15 mouse cellular contexts compared by ENCODE assay signal in the genomic region with DNA sequence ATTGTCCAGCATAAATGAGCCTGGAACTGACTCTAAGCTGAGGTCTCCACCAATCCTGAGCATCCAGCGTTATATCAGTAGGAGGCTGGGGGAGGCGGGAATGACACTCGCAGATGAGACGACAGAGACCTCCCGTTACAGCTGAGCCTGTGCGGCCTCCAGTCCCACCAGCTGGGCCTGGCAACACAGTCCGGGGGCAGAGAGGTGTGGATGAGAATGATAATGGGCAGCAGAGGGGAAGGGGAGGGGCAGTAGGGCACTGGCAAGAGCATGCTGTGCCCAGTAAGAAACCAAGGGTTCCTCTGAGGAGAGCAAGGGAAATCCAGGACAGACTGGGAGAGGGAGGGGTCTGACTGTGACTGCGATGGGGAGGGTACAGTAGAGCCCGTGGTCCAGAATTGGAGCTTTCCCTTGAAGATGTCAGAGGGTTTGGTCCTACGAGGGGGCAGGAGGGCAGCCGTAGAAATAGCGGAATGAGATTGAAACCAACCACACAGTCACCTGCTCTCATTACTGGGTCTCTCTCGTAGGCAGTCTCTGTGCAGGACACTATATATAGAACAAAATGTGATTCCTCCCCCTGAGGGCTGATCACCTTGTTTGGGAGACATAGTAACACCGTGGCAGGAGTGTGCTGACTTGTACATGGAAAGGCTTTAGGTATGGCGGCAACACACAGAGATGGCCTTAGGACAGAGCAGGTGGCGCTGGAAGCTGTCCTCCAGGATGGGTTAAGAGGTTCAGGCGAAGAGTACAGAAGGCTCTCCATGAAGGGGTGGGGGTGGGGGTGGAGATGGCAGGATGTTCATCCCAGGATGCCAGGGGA. TPM values are rescaled to one million over a fixed set of nuclear protein-coding genes. Genes with fewer than 3 reads are reported as not detected.
DNase-seq lines count a peak whose midpoint lies in the region; ATAC-seq lines count a peak whose summit lies in the region.
"Had no signal": no experiment of that assay in that cellular context is flagged by ENCODE, and none has a peak within 500 bp of the region (broad histone marks: within the 10 kb centered on the region; RNA-seq: fewer than 3 reads in every experiment).

No protein-coding gene starts in this region.

- ATAC-seq in embryonic facial prominence, embryonic 14.5 days (ENCODE audit: low read depth): no peak
- ATAC-seq in midbrain, embryonic 14.5 days (ENCODE audit: low FRiP score, low TSS enrichment): peak; percentile 39; the same call in 1 of the 2 replicates

- peaks cover 59% of the 10 kb centered on the region for H3K27me3 ChIP-seq in embryonic facial prominence, embryonic 14.5 days (replicated peaks; ENCODE audit: control insufficient read depth, insufficient read depth, low read length)
- H3K27me3 ChIP-seq in midbrain, embryonic 14.5 days (ENCODE audit: control insufficient read depth, insufficient read depth, low read length): peaks cover under 1% of the 10 kb centered on the region; the same call in 1 of the 2 replicates

- no peak overlapping the region for H3K4me2 ChIP-seq in embryonic facial prominence, embryonic 14.5 days (ENCODE audit: low read depth, low read length)
- no peak overlapping the region for H3K4me2 ChIP-seq in midbrain, embryonic 14.5 days (ENCODE audit: low read length)

- no peaks in the 10 kb centered on the region for H3K36me3 ChIP-seq in embryonic facial prominence, embryonic 14.5 days (ENCODE audit: control insufficient read depth, insufficient read depth, low read length)
- no peaks in the 10 kb centered on the region for H3K36me3 ChIP-seq in midbrain, embryonic 14.5 days (ENCODE audit: control insufficient read depth, insufficient read depth, low read length)

- intact Hi-C loops in left cerebral cortex, postnatal 4 days (cut with DNase I): loop anchor here (5.0 to 10.0 kb wide), 3 partner anchors 88 to 305 kb away; a partner anchor contains a TSS
- intact Hi-C loops in left cerebral cortex, postnatal 36 days (cut with DNase I): loop anchor here (5.0 kb wide), 2 partner anchors 178 to 313 kb away; no protein-coding TSS in a partner anchor

- H3K4me1 ChIP-seq in embryonic facial prominence, embryonic 14.5 days (ENCODE audit: control insufficient read depth, insufficient read depth, low read length): no peaks in the 10 kb centered on the region
- peaks cover 29% of the 10 kb centered on the region for H3K4me1 ChIP-seq in midbrain, embryonic 14.5 days (ENCODE audit: control insufficient read depth, insufficient read depth, low read length)

- H3K4me3 ChIP-seq in embryonic facial prominence, embryonic 14.5 days (ENCODE audit: low read depth, low read length): no peak overlapping the region
- H3K4me3 ChIP-seq in midbrain, embryonic 14.5 days (replicated peaks; ENCODE audit: low read depth, low read length): no peak overlapping the region

- H3K27ac ChIP-seq in embryonic facial prominence, embryonic 14.5 days (replicated peaks; ENCODE audit: low read depth, low read length): no peak overlapping the region
- H3K27ac ChIP-seq in midbrain, embryonic 14.5 days (replicated peaks; ENCODE audit: low read depth, low read length): peak overlapping the region; percentile 14; the same call in 1 of the 2 replicates

- 57% methylated on average over 17 of the region's 17 CpGs for WGBS in embryonic facial prominence, embryonic 14.5 days
- WGBS in midbrain, embryonic 14.5 days: 37% methylated on average over 17 of the region's 17 CpGs

- peak; percentile 70 for DNase-seq in left cerebral cortex, postnatal 4 days
- no peak for DNase-seq in left cerebral cortex, postnatal 36 days (ENCODE audit: low spot score in 2 of 2)
- peak; percentile 68 for DNase-seq in cerebellum, adult 8-10 months
- DNase-seq in embryonic facial prominence, embryonic 14.5 days (ENCODE audit: low spot score): no peak
- DNase-seq in midbrain, embryonic 14.5 days: peak; percentile 60
- no peak for DNase-seq in gastrocnemius, postnatal 25 days
- no peak for DNase-seq in adrenal gland, adult 18-20 months (ENCODE audit: low spot score in 2 of 2)
- DNase-seq: adrenal gland, postnatal 36 days; gastrocnemius, postnatal 36 days; kidney, adult 8-10 months had no signal

- H3K9me3 ChIP-seq in embryonic facial prominence, embryonic 14.5 days (ENCODE audit: control insufficient read depth, low read length): no peaks in the 10 kb centered on the region
- no peaks in the 10 kb centered on the region for H3K9me3 ChIP-seq in midbrain, embryonic 14.5 days (ENCODE audit: control insufficient read depth, low read length)

- H3K9ac ChIP-seq in embryonic facial prominence, embryonic 14.5 days (ENCODE audit: low read depth, low read length): 0 out of 2 replicates have a peak overlapping the region, but pooled peaks have one; percentile 5
- H3K9ac ChIP-seq in midbrain, embryonic 14.5 days (replicated peaks; ENCODE audit: low read length): no peak overlapping the region

RNA-seq across cellular contexts. Expression of a gene that starts 1.7 kb away (rescaled TPM):
- total RNA-seq in left cerebral cortex, postnatal 4 days (2021): not detected
- under 1 TPM; 0.48 to 0.81 TPM for total RNA-seq in left cerebral cortex, postnatal 36 days (2021)
- not detected in 2 replicates for polyA plus RNA-seq in embryonic facial prominence, embryonic 14.5 days (2014; fragmentation: Nextera tagmentation; extraction: Ambion mirVana)
- polyA plus RNA-seq in midbrain, embryonic 14.5 days (2014; fragmentation: Nextera tagmentation; extraction: Ambion mirVana): 0.93 and 1.1 TPM in 2 replicates
- total RNA-seq in gastrocnemius, postnatal 25 days (2021): not detected
- not detected for total RNA-seq in adrenal gland, adult 18-20 months (2021)
- total RNA-seq: adrenal gland, postnatal 36 days; gastrocnemius, postnatal 36 days; heart, postnatal 25 days; megakaryocyte, adult 5-6 weeks had no signal
- polyA plus RNA-seq: liver, embryonic 16.5 days; small intestine, adult 2 months had no signal

RNA-seq across cellular contexts. Expression of a gene that starts 8.9 kb away (rescaled TPM):
- total RNA-seq in left cerebral cortex, postnatal 4 days (2021): 1 to 10 TPM in 1 of 2 experiments, under 1 TPM in 1; 0.28 to 1.1 TPM
- total RNA-seq in left cerebral cortex, postnatal 36 days (2021): under 1 TPM; 0.23 to 0.37 TPM
- polyA plus RNA-seq in embryonic facial prominence, embryonic 14.5 days (2014; fragmentation: Nextera tagmentation; extraction: Ambion mirVana): 1.8 and 2.9 TPM in 2 replicates
- polyA plus RNA-seq in midbrain, embryonic 14.5 days (2014; fragmentation: Nextera tagmentation; extraction: Ambion mirVana): 0.70 and 3.0 TPM in 2 replicates
- total RNA-seq in gastrocnemius, postnatal 25 days (2021): not detected
- total RNA-seq in adrenal gland, adult 18-20 months (2021): 1 to 10 TPM; 1.2 to 2.1 TPM
- total RNA-seq: gastrocnemius, postnatal 36 days; megakaryocyte, adult 5-6 weeks had no signal

RNA-seq across cellular contexts. Expression of a gene that starts 20.6 kb away (rescaled TPM):
- not detected for total RNA-seq in left cerebral cortex, postnatal 4 days (2021)
- not detected for total RNA-seq in left cerebral cortex, postnatal 36 days (2021)
- 0.11 TPM in 1 of 2 replicates, not detected in the other for polyA plus RNA-seq in embryonic facial prominence, embryonic 14.5 days (2014; fragmentation: Nextera tagmentation; extraction: Ambion mirVana)
- not detected in 2 replicates for polyA plus RNA-seq in midbrain, embryonic 14.5 days (2014; fragmentation: Nextera tagmentation; extraction: Ambion mirVana)
- total RNA-seq in gastrocnemius, postnatal 25 days (2021): not detected
- total RNA-seq in adrenal gland, adult 18-20 months (2021): 1 to 10 TPM; 1.4 to 2.5 TPM
- total RNA-seq: gastrocnemius, postnatal 36 days; heart, postnatal 25 days; left cerebral cortex, postnatal 25 days; megakaryocyte, adult 5-6 weeks had no signal
- polyA plus RNA-seq: liver, embryonic 16.5 days; small intestine, adult 2 months had no signal

RNA-seq across cellular contexts. Expression of a gene that starts 52.0 kb away (rescaled TPM):
- total RNA-seq in left cerebral cortex, postnatal 4 days (2021): 10 to 100 TPM; 22.0 to 26.1 TPM
- total RNA-seq in left cerebral cortex, postnatal 36 days (2021): 10 to 100 TPM in 1 of 2 experiments, 1 to 10 TPM in 1; 8.3 to 10.1 TPM
- polyA plus RNA-seq in embryonic facial prominence, embryonic 14.5 days (2014; fragmentation: Nextera tagmentation; extraction: Ambion mirVana): 75.7 and 89.8 TPM in 2 replicates
- polyA plus RNA-seq in midbrain, embryonic 14.5 days (2014; fragmentation: Nextera tagmentation; extraction: Ambion mirVana): 42.2 and 64.0 TPM in 2 replicates
- total RNA-seq in gastrocnemius, postnatal 25 days (2021): 1 to 10 TPM; 1.3 to 2.1 TPM
- total RNA-seq in adrenal gland, adult 18-20 months (2021): 1 to 10 TPM; 3.1 to 3.3 TPM

Comparison
In these comparisons a context has a peak if more than half of its experiments do, and no peak if none do; other contexts are left out.
1. DNase-seq: peak in left cerebral cortex, postnatal 4 days (single experiment), cerebellum, adult 8-10 months (single experiment) and midbrain, embryonic 14.5 days (single experiment); none in left cerebral cortex, postnatal 36 days (0 of 2), embryonic facial prominence, embryonic 14.5 days (single experiment), gastrocnemius, postnatal 25 days (single experiment) and adrenal gland, adult 18-20 months (0 of 2).